Mouse (Mus musculus) liver, adult (tissue): ENCODE measurements around the gene Opa3.

Experiments
- GATA4 ChIP-seq: IDR thresholded peaks from 2 replicates; pipeline ENCODE4 v1.6.1; 2014; ENCODE audit warnings: mild to moderate bottlenecking, low read length; ENCODE audit not compliant: insufficient replicate concordance

Opa3 gene

GRCm38 (mm10) chr7:19302264-19303045 is 74.3 kb downstream of the Opa3 start:
- no peak for TF ChIP-seq GATA4

- TF ChIP-seq GATA4 = no peak
Measured at GRCm38 (mm10) chr7:19303046-19303305, 74.8 kb downstream of the Opa3 start.

GRCm38 (mm10) chr7:19303770-19304169 is 75.6 kb downstream of the Opa3 start:
- TF ChIP-seq GATA4 = no peak

- TF ChIP-seq GATA4 = no peak
Measured at GRCm38 (mm10) chr7:19304501-19305412, 76.6 kb downstream of the Opa3 start.

GRCm38 (mm10) chr7:19305413-19305735 is 77.2 kb downstream of the Opa3 start:
- no peak for TF ChIP-seq GATA4
